In the genomic region with DNA sequence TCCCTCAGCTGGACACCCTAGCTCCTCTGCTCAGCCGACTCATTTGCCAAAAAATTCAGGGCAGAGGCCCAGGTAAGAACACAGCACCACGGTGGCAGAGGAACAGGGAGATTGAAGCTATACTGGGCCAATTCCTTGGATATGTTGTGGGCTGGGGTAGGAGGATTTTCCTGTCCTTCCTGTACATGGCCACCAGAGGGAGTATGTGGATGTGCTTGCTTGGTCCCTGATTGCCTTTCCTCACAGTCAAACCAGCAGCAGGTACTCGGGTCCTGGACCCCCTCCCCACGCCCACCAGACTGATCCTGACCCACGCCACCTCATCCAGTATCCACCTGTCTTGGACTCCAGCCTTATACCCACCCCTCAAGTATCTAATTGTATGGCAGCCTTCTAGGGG, we compare ENCODE assay signal across 9 mouse cellular contexts. TPM values are rescaled to one million over a fixed set of nuclear protein-coding genes. Genes with fewer than 3 reads are reported as not detected.
A peak's percentile ranks its signal among the peaks of the same experiment; 100 is the strongest.
DNase-seq lines count a peak whose midpoint lies in the region; ATAC-seq lines count a peak whose summit lies in the region.
"Had no signal": no experiment of that assay in that cellular context is flagged by ENCODE, and none has a peak within 500 bp of the region (broad histone marks: within the 10 kb centered on the region; RNA-seq: fewer than 3 reads in every experiment).

No protein-coding gene starts in this region.

- 19% methylated on average over 5 of the region's 5 CpGs for WGBS in embryonic facial prominence, embryonic 10.5 days

- H3K27me3 ChIP-seq in embryonic facial prominence, embryonic 10.5 days (replicated peaks; ENCODE audit: low read depth, poor library complexity, severe bottlenecking) = no peaks in the 10 kb centered on the region
- H3K27me3 ChIP-seq: liver, embryonic 15.5 days had no signal

- no peak overlapping the region for H3K27ac ChIP-seq in embryonic facial prominence, embryonic 10.5 days (replicated peaks)
- H3K27ac ChIP-seq: liver, embryonic 15.5 days had no signal

- no peaks in the 10 kb centered on the region for H3K4me1 ChIP-seq in embryonic facial prominence, embryonic 10.5 days
- H3K4me1 ChIP-seq: liver, embryonic 15.5 days had no signal

- no peak overlapping the region for H3K4me3 ChIP-seq in embryonic facial prominence, embryonic 10.5 days
- H3K4me3 ChIP-seq: liver, embryonic 15.5 days had no signal

- DNase-seq in CD4-positive, CD25-positive, alpha-beta regulatory T cell, adult 2 months (ENCODE audit: low read depth, low spot score) = peak; percentile 56
- DNase-seq in adipocyte (ENCODE audit: low spot score) = peak; percentile 63
- DNase-seq in embryonic facial prominence, embryonic 10.5 days (ENCODE audit: low spot score) = peak; percentile 59
- peak; percentile 67 for DNase-seq in layer of hippocampus, adult 11-12 months (ENCODE audit: low spot score)
- peak; percentile 21 for DNase-seq in lung, postnatal 25 days (ENCODE audit: low spot score)
- DNase-seq in right cerebral cortex, postnatal 14 days = peak; percentile 30

- H3K9me3 ChIP-seq in embryonic facial prominence, embryonic 10.5 days = no peaks in the 10 kb centered on the region
- H3K9me3 ChIP-seq: liver, embryonic 15.5 days had no signal

- no peak for ATAC-seq in CD4-positive, CD25-positive, alpha-beta regulatory T cell, adult 4 months
- peak; percentile 62 to 65; a peak in 3 of 4 replicates for ATAC-seq in hematopoietic stem cell, adult 5-6 weeks (replicated peaks in 1 of 2; ENCODE audit: insufficient read depth in 1 of 2, low FRiP score in 2 of 2, low TSS enrichment in 1 of 2, low read depth in 1 of 2, poor library complexity in 2 of 2, severe bottlenecking in 2 of 2)

- no peaks in the 10 kb centered on the region for H3K36me3 ChIP-seq in embryonic facial prominence, embryonic 10.5 days (replicated peaks)
- H3K36me3 ChIP-seq: liver, embryonic 15.5 days had no signal

RNA-seq across cellular contexts. Expression of gene Col20a1, which starts 10.1 kb away (rescaled TPM):
- polyA plus RNA-seq in CD4-positive, CD25-positive, alpha-beta regulatory T cell, adult 4 months (2017; shearing (Covaris generic)) = under 1 TPM; 0.36 to 0.38 TPM
- polyA plus RNA-seq in embryonic facial prominence, embryonic 10.5 days (2016; fragmentation: Nextera tagmentation; extraction: Ambion mirVana) = 0.26 and 0.62 TPM in 2 replicates
- 0.45 TPM in 1 of 2 replicates, not detected in the other for total RNA-seq in hematopoietic stem cell, adult 5-6 weeks (2017)

RNA-seq across cellular contexts. Expression of gene Arfgap1, which starts 29.4 kb away (rescaled TPM):
- polyA plus RNA-seq in CD4-positive, CD25-positive, alpha-beta regulatory T cell, adult 4 months (2017; shearing (Covaris generic)) = 10 to 100 TPM; 42.6 to 73.0 TPM
- 87.3 and 87.7 TPM in 2 replicates for polyA plus RNA-seq in embryonic facial prominence, embryonic 10.5 days (2016; fragmentation: Nextera tagmentation; extraction: Ambion mirVana)
- 27.6 and 44.8 TPM in 2 replicates for total RNA-seq in hematopoietic stem cell, adult 5-6 weeks (2017)

RNA-seq across cellular contexts. Expression of gene Nkain4, which starts 41.9 kb away (rescaled TPM):
- not detected for polyA plus RNA-seq in CD4-positive, CD25-positive, alpha-beta regulatory T cell, adult 4 months (2017; shearing (Covaris generic))
- 22.2 and 26.6 TPM in 2 replicates for polyA plus RNA-seq in embryonic facial prominence, embryonic 10.5 days (2016; fragmentation: Nextera tagmentation; extraction: Ambion mirVana)
- total RNA-seq in hematopoietic stem cell, adult 5-6 weeks (2017) = not detected in 2 replicates

RNA-seq across cellular contexts. Expression of gene Chrna4, which starts 46.9 kb away (rescaled TPM):
- not detected for polyA plus RNA-seq in CD4-positive, CD25-positive, alpha-beta regulatory T cell, adult 4 months (2017; shearing (Covaris generic))
- polyA plus RNA-seq in embryonic facial prominence, embryonic 10.5 days (2016; fragmentation: Nextera tagmentation; extraction: Ambion mirVana) = 5.5 and 6.7 TPM in 2 replicates
- not detected in 2 replicates for total RNA-seq in hematopoietic stem cell, adult 5-6 weeks (2017)

Comparison
In these comparisons a context has a peak if more than half of its experiments do, and no peak if none do; other contexts are left out.
1. RNA of gene Nkain4, which starts 41.9 kb away (polyA plus RNA-seq): 22.2 to 26.6 TPM in embryonic facial prominence, embryonic 10.5 days; not detected in CD4-positive, CD25-positive, alpha-beta regulatory T cell, adult 4 months; every median in the first group is over 10 times any median in the second.
2. Peak in every context shown above with its lines, with median percentiles within 50 percentile points of each other: DNase-seq.